Mouse (Mus musculus): ENCODE data around the gene Paqr9. TPM values are rescaled to one million over a fixed set of nuclear protein-coding genes. Genes with fewer than 3 reads are reported as not detected.

Paqr9 gene
- polyA plus RNA-seq, 1 experiment, result 0.30 TPM

GRCm38 (mm10) chr9:95577502-95577901, 18.0 kb downstream of the Paqr9 start:
- Histone ChIP-seq H3K36me3 (ENCODE audit: control insufficient read depth, insufficient read depth, low read length, poor library complexity, severe bottlenecking) (no peaks in the 10 kb centered on the region), H3K9ac (ENCODE audit: low read depth, poor library complexity, severe bottlenecking) (no peak overlapping the region), H3K27me3 (ENCODE audit: control insufficient read depth, insufficient read depth, low read length, poor library complexity, severe bottlenecking) (no peaks in the 10 kb centered on the region), H3K4me3 (ENCODE audit: low read depth, low read length) (no peak overlapping the region), H3K27ac (ENCODE audit: insufficient read depth, low read length) (no peak overlapping the region), H3K4me1 (ENCODE audit: control insufficient read depth, insufficient read depth, low read length) (no peaks in the 10 kb centered on the region), H3K9me3 (replicated peaks; ENCODE audit: control insufficient read depth, insufficient read depth, low read length, poor library complexity, severe bottlenecking) (no peaks in the 10 kb centered on the region)
- TF ChIP-seq POLR2A (IDR thresholded peaks at IDR 0.05; ENCODE audit: insufficient read depth, low read length) (no peak), CTCF (IDR thresholded peaks at IDR 0.05; ENCODE audit: low read depth, low read length) (no peak), EP300 (IDR thresholded peaks at IDR 0.05; ENCODE audit: insufficient read depth, low read depth, low read length) (no peak)

DNA sequence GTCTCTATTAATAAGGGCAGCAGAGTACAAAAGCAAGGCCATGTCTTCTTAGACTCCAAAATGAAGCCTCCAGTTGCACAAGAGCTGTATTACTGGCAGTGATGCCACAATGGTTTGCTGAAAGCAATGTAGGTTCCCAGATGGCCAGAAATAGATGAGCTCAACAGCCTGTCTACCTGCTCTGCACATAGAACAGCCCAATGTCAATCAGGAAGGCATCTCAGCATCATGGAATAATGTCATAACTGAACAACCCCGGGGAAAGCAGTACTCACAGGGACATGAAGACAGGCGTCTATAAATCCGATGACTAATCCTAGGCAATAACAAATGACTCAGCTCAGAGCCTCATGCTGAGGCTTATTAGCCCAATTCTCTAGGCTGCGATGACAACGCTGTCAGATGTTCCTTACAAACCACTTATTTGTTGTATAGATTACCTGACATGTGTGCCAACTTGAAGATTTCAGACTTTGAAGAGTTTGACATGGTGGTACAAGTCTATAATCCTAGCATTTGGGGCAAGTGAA, 19.0 kb downstream of the Paqr9 start:
- no peaks in the 10 kb centered on the region for H3K9me3 ChIP-seq (replicated peaks; ENCODE audit: control insufficient read depth, insufficient read depth, low read length, poor library complexity, severe bottlenecking)
- H3K27me3 ChIP-seq (ENCODE audit: control insufficient read depth, insufficient read depth, low read length, poor library complexity, severe bottlenecking), result no peaks in the 10 kb centered on the region
- H3K9ac ChIP-seq (ENCODE audit: low read depth, poor library complexity, severe bottlenecking), result no peak overlapping the region
- H3K4me1 ChIP-seq (ENCODE audit: control insufficient read depth, insufficient read depth, low read length), result no peaks in the 10 kb centered on the region
- TF ChIP-seq CTCF (IDR thresholded peaks at IDR 0.05; ENCODE audit: low read depth, low read length), result no peak
- TF ChIP-seq POLR2A (IDR thresholded peaks at IDR 0.05; ENCODE audit: insufficient read depth, low read length), result no peak
- TF ChIP-seq EP300 (IDR thresholded peaks at IDR 0.05; ENCODE audit: insufficient read depth, low read depth, low read length), result no peak
- no peak overlapping the region for H3K4me3 ChIP-seq (ENCODE audit: low read depth, low read length)
- H3K36me3 ChIP-seq (ENCODE audit: control insufficient read depth, insufficient read depth, low read length, poor library complexity, severe bottlenecking), result no peaks in the 10 kb centered on the region
- no peak overlapping the region for H3K27ac ChIP-seq (ENCODE audit: insufficient read depth, low read length)

DNA sequence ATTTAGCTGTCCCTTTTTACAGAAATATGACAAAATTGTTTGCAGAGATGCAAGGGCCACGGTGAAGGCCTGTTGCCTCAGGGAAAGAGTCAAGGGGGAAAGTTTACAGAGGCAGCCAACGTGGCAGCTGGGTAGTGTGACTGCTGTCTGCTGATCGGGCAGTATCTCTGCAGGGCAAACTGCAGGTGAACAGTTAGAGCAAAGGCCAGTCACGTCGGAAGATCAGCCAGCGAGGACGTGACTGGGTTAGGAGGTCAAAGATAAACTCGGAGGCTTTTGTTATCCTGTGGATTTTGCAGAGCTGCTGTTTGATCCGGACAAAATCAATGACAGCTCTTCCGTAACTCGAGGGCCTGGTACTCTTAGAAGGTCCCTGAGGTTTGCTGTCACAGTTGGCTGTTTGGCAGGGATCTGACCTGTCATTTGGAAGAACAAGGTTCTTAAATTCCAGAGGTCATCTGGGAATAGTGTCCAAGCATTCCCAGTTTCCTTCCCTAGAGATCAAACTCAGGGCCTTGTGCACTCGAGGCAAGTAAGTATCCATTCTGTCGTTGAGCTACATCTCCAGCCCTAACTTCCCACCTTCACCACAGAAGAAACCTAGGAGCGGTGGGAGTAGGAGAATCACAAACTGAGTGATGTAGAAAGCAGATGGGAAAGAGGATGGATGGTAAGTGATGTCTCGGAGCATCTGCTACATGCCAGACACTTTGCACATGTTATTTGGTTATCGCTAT, 21.7 kb downstream of the Paqr9 start:
- no peak overlapping the region for H3K9ac ChIP-seq (ENCODE audit: low read depth, poor library complexity, severe bottlenecking)
- no peaks in the 10 kb centered on the region; the same call in 1 of the 2 replicates for H3K9me3 ChIP-seq (replicated peaks; ENCODE audit: control insufficient read depth, insufficient read depth, low read length, poor library complexity, severe bottlenecking)
- no peak for TF ChIP-seq EP300 (IDR thresholded peaks at IDR 0.05; ENCODE audit: insufficient read depth, low read depth, low read length)
- no peak for TF ChIP-seq CTCF (IDR thresholded peaks at IDR 0.05; ENCODE audit: low read depth, low read length)
- TF ChIP-seq POLR2A (IDR thresholded peaks at IDR 0.05; ENCODE audit: insufficient read depth, low read length), result no peak
- H3K4me1 ChIP-seq (ENCODE audit: control insufficient read depth, insufficient read depth, low read length), result no peaks in the 10 kb centered on the region
- H3K4me3 ChIP-seq (ENCODE audit: low read depth, low read length), result no peak overlapping the region
- H3K27me3 ChIP-seq (ENCODE audit: control insufficient read depth, insufficient read depth, low read length, poor library complexity, severe bottlenecking), result no peaks in the 10 kb centered on the region; the same call in 1 of the 2 replicates
- no peaks in the 10 kb centered on the region for H3K36me3 ChIP-seq (ENCODE audit: control insufficient read depth, insufficient read depth, low read length, poor library complexity, severe bottlenecking)
- H3K27ac ChIP-seq (ENCODE audit: insufficient read depth, low read length), result no peak overlapping the region

- Histone ChIP-seq H3K4me3 (ENCODE audit: low read depth, low read length) (peak overlapping the region; percentile 32; the same call in 1 of the 2 replicates), H3K9me3 (replicated peaks; ENCODE audit: control insufficient read depth, insufficient read depth, low read length, poor library complexity, severe bottlenecking) (no peaks in the 10 kb centered on the region; the same call in 1 of the 2 replicates), H3K4me1 (ENCODE audit: control insufficient read depth, insufficient read depth, low read length) (no peaks in the 10 kb centered on the region), H3K36me3 (ENCODE audit: control insufficient read depth, insufficient read depth, low read length, poor library complexity, severe bottlenecking) (no peaks in the 10 kb centered on the region), H3K9ac (ENCODE audit: low read depth, poor library complexity, severe bottlenecking) (peak overlapping the region; percentile 27; the same call in 1 of the 2 replicates), H3K27me3 (ENCODE audit: control insufficient read depth, insufficient read depth, low read length, poor library complexity, severe bottlenecking) (no peaks in the 10 kb centered on the region; the same call in 1 of the 2 replicates), H3K27ac (ENCODE audit: insufficient read depth, low read length) (no peak overlapping the region; the same call in 1 of the 2 replicates)
- TF ChIP-seq POLR2A (IDR thresholded peaks at IDR 0.05; ENCODE audit: insufficient read depth, low read length) (no peak), EP300 (IDR thresholded peaks at IDR 0.05; ENCODE audit: insufficient read depth, low read depth, low read length) (peak; percentile 51; the same call in 1 of the 2 replicates), CTCF (IDR thresholded peaks at IDR 0.05; ENCODE audit: low read depth, low read length) (no peak)
Observed at GRCm38 (mm10) chr9:95581758-95582515, 22.5 kb downstream of the Paqr9 start.

GRCm38 (mm10) chr9:95582555-95582954, 23.1 kb downstream of the Paqr9 start:
- Histone ChIP-seq H3K27me3 (ENCODE audit: control insufficient read depth, insufficient read depth, low read length, poor library complexity, severe bottlenecking) (no peaks in the 10 kb centered on the region; the same call in 1 of the 2 replicates), H3K36me3 (ENCODE audit: control insufficient read depth, insufficient read depth, low read length, poor library complexity, severe bottlenecking) (no peaks in the 10 kb centered on the region), H3K9me3 (replicated peaks; ENCODE audit: control insufficient read depth, insufficient read depth, low read length, poor library complexity, severe bottlenecking) (no peaks in the 10 kb centered on the region; the same call in 1 of the 2 replicates), H3K9ac (ENCODE audit: low read depth, poor library complexity, severe bottlenecking) (peak overlapping the region; percentile 27; the same call in 1 of the 2 replicates), H3K4me1 (ENCODE audit: control insufficient read depth, insufficient read depth, low read length) (no peaks in the 10 kb centered on the region), H3K27ac (ENCODE audit: insufficient read depth, low read length) (no peak overlapping the region), H3K4me3 (ENCODE audit: low read depth, low read length) (no peak overlapping the region)
- TF ChIP-seq POLR2A (IDR thresholded peaks at IDR 0.05; ENCODE audit: insufficient read depth, low read length) (no peak), CTCF (IDR thresholded peaks at IDR 0.05; ENCODE audit: low read depth, low read length) (no peak), EP300 (IDR thresholded peaks at IDR 0.05; ENCODE audit: insufficient read depth, low read depth, low read length) (no peak)
